Comparison of ENCODE assay signal across 17 mouse cellular contexts in the genomic region with DNA sequence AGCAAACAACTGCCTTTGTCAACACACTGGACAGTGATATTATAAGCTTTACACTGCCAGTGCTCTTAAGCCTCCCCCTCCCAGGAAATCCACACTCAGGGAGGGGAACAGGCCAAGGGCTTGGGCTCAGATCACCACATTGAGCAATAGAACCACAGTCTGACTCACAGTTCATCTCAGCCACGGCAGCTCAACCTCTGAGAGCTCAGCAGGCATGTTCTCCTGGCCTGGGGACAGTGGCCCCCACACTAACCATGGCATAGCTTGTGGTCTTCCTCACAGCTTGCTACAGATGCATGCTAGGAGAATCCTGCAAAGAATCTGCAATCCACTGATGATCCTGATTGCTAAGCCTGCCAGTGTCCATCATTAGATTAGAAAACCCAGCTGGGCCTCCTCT. TPM values are rescaled to one million over a fixed set of nuclear protein-coding genes. Genes with fewer than 3 reads are reported as not detected.
"Had no signal": no experiment of that assay in that cellular context is flagged by ENCODE, and none has a peak within 500 bp of the region (broad histone marks: within the 10 kb centered on the region; RNA-seq: fewer than 3 reads in every experiment).

No protein-coding gene starts in this region.

RNA-seq across cellular contexts. Expression of a gene that starts 47.5 kb away (rescaled TPM):
- total RNA-seq: megakaryocyte-erythroid progenitor cell, adult 5-6 weeks; neutrophil, adult 5-6 weeks had no signal
- polyA plus RNA-seq: liver, embryonic 14.5 days; lung, embryonic 14.5 days; lung, embryonic 16.5 days; midbrain, embryonic 10.5 days; midbrain, embryonic 12.5 days; midbrain, embryonic 14.5 days; midbrain, embryonic 16.5 days; neural tube, embryonic 12.5 days; neural tube, embryonic 14.5 days; spleen, adult 2 months; stomach, embryonic 15.5 days; stomach, postnatal 0 days; testis, adult 2 months; thymus, adult 2 months; urinary bladder, adult 2 months had no signal

RNA-seq across cellular contexts. Expression of a gene that starts 49.6 kb away (rescaled TPM):
- total RNA-seq: megakaryocyte-erythroid progenitor cell, adult 5-6 weeks had no signal
- polyA plus RNA-seq: lung, embryonic 14.5 days; lung, embryonic 16.5 days; midbrain, embryonic 12.5 days; midbrain, embryonic 14.5 days; midbrain, embryonic 16.5 days; neural tube, embryonic 12.5 days; neural tube, embryonic 14.5 days; spleen, adult 2 months; thymus, adult 2 months; urinary bladder, adult 2 months had no signal
